Mouse (Mus musculus) right cerebral cortex, postnatal 10 days (tissue): ENCODE data around the gene Lat2.

ENCODE experiments used
- DNase-seq, 2 experiments: peaks; one replicate each; pipeline ENCODE4 v3.0.0; 2021; ENCODE audit warnings: low spot score in 2 of 2

Gene Lat2

GRCm38 (mm10) chr5:134613727-134614126, 1.1 kb downstream of the Lat2 start:
- DNase-seq, result no peak

GRCm38 (mm10) chr5:134611810-134612521, 2.9 kb downstream of the Lat2 start:
- no peak for DNase-seq

GRCm38 (mm10) chr5:134609916-134610643, 4.7 kb downstream of the Lat2 start:
- no peak for DNase-seq

- no peak for DNase-seq
Measured at GRCm38 (mm10) chr5:134607121-134607520, 7.7 kb downstream of the Lat2 start.

- no peak for DNase-seq
Measured at GRCm38 (mm10) chr5:134606314-134606713, 8.5 kb downstream of the Lat2 start.

GRCm38 (mm10) chr5:134604376-134604775, 10.4 kb downstream of the Lat2 start:
- DNase-seq, result no peak

- no peak for DNase-seq
Measured at GRCm38 (mm10) chr5:134597711-134598110, 17.1 kb downstream of the Lat2 start.

- no peak for DNase-seq
Measured at GRCm38 (mm10) chr5:134593093-134593492, 21.7 kb downstream of the Lat2 start.

- DNase-seq, result no peak
Measured at GRCm38 (mm10) chr5:134592026-134592581, 22.7 kb downstream of the Lat2 start.

- DNase-seq, result no peak
Measured at GRCm38 (mm10) chr5:134589900-134590299, 24.9 kb downstream of the Lat2 start.

GRCm38 (mm10) chr5:134584798-134585197, 30.0 kb downstream of the Lat2 start:
- no peak for DNase-seq

GRCm38 (mm10) chr5:134583884-134584213, 31.0 kb downstream of the Lat2 start:
- no peak for DNase-seq

- DNase-seq, result no peak
Measured at GRCm38 (mm10) chr5:134583006-134583883, 31.6 kb downstream of the Lat2 start.

GRCm38 (mm10) chr5:134582221-134582907, 32.5 kb downstream of the Lat2 start:
- peak; percentile 97 to 98 for DNase-seq

- no peak for DNase-seq
Measured at GRCm38 (mm10) chr5:134581146-134581545, 33.7 kb downstream of the Lat2 start, which contains the start of gene Rfc2. TSS of gene Rfc2 (plus strand) at chr5:134581366.

GRCm38 (mm10) chr5:134579135-134579534, 35.7 kb downstream of the Lat2 start:
- no peak for DNase-seq

- no peak for DNase-seq
Measured at GRCm38 (mm10) chr5:134577534-134577933, 37.3 kb downstream of the Lat2 start.

- DNase-seq, result no peak
Measured at GRCm38 (mm10) chr5:134576517-134577220, 38.2 kb downstream of the Lat2 start.

- DNase-seq, result no peak
Measured at GRCm38 (mm10) chr5:134575833-134576232, 39.0 kb downstream of the Lat2 start.

- no peak for DNase-seq
Measured at GRCm38 (mm10) chr5:134572508-134573214, 42.2 kb downstream of the Lat2 start.
